Mouse (Mus musculus) heart, postnatal 36 days (tissue): ENCODE results near the gene Fhit. TPM values are rescaled to one million over a fixed set of nuclear protein-coding genes. Genes with fewer than 3 reads are reported as not detected.

Source experiments
- DNase-seq, 2 experiments: peaks; one replicate each; pipeline ENCODE4 v3.0.0; 2021 to 2022
- intact Hi-C: fragments of 180-260 bp; cut with DNase I; formaldehyde crosslinking; loops from one replicate; pipeline ENCODE4 v1.15.1; 2025
- total RNA-seq, 2 experiments: library from RNA; stranded (reverse); gene quantifications; 2 replicates each; pipeline ENCODE4 v1.2.3; 2021

Fhit gene
- total RNA-seq, 2 experiments from 2014 or later = 1.6 to 2.7 TPM

GRCm38 (mm10) chr14:9642628-9643027 lies 1519.2 kb downstream of the Fhit start:
- no peak for DNase-seq
- intact Hi-C loops = no loop called here

GRCm38 (mm10) chr14:9642068-9642467 lies 1519.8 kb downstream of the Fhit start:
- DNase-seq = no peak
- intact Hi-C loops = no loop called here

DNA sequence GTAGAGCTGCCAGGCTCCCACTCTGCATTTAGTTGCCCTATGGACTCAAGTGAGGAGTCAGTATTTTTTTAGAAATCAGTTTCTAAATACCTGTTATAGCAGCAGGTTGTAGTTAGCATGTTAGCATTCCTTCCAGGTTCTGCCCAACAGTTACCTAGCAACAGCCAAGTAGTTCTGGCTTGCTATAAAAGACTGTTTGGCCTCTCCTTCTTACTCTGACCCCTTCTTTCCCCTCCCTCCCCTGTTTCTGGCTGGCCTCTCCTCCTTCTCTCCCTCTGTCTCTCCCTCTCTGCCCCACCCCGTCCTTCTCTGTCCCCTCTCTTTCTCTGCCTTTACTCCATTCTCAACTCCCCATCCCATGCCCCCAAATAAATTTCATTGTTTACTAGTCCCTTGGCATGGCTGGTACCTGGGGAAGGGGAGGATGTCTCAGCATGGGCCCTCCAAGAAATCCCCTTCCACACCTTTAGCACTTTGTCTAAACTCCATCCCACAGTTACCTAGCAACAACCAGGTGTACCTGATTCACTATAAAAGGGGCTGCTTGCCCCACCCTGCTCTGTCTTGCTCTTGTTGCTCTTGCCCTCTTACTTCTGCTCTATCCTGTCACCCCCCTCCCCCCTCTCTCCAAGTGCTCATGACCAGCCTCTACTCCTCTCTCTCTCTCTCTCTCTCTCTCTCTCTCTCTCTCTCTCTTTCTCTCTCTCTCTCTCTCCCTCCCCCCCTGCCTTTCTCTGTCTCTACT lies 1527.4 kb downstream of the Fhit start:
- no peak for DNase-seq
- intact Hi-C loops = no loop called here

- intact Hi-C loops = no loop called here
- no peak for DNase-seq
Measured at GRCm38 (mm10) chr14:9632537-9632936, 1529.3 kb downstream of the Fhit start.

GRCm38 (mm10) chr14:9623219-9624043 lies 1538.4 kb downstream of the Fhit start:
- no peak for DNase-seq
- intact Hi-C loops = no loop called here

DNA sequence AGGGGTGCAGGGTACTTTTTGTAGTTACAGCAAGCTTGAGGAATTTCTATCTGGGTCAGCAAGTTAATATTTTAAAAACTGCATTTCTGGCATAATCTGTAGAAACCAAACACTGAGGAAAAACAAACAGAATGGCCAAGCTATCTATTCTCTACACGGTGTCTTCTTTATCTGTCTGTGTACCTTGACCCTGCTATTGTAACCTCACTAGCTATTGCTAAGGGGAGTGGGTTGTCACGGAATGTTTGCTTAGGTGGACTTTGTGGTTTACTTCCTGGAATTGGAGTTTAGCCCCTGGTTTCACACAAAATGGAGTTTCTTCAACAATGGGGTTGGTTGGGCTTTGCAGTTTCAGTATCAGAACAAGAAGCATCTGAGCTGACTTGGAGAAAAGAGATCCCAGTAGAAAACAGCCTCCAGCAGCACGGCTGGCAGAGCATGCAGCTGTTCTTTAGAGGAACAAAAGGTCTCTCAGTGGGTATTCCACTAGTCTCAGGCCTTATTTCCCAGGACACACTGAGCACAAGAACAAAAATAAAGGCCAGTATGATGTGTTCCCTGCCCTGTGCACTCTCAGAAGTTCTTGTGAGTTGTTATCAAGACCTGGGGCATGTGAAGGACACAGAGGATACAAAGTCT lies 1540.8 kb downstream of the Fhit start:
- intact Hi-C loops = no loop called here
- DNase-seq = no peak

- DNase-seq = no peak
- intact Hi-C loops = no loop called here
Measured at GRCm38 (mm10) chr14:9619840-9620239, 1542.0 kb downstream of the Fhit start.

DNA sequence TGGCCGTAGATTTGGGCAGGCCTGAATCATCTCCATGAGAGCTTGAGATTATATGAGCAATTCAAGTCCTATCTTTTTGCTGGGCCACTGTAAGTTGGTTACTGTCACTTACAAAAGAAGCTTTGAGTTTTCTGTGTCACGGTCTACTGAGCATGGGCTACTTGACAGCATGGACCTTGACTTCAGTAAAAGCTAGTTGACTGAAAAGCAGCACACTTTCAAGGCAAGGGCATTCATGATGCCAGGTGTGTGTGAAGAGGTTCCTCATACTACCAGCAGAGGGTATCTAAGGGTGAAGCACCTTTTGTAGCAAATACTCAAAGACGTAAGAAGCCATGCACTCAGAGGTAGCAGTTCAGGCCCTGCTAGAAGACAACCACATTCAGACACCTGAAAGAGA lies 1548.7 kb downstream of the Fhit start:
- no peak for DNase-seq
- intact Hi-C loops = no loop called here

- intact Hi-C loops = no loop called here
- DNase-seq = no peak
Measured at GRCm38 (mm10) chr14:9609120-9609519, 1552.7 kb downstream of the Fhit start.

DNA sequence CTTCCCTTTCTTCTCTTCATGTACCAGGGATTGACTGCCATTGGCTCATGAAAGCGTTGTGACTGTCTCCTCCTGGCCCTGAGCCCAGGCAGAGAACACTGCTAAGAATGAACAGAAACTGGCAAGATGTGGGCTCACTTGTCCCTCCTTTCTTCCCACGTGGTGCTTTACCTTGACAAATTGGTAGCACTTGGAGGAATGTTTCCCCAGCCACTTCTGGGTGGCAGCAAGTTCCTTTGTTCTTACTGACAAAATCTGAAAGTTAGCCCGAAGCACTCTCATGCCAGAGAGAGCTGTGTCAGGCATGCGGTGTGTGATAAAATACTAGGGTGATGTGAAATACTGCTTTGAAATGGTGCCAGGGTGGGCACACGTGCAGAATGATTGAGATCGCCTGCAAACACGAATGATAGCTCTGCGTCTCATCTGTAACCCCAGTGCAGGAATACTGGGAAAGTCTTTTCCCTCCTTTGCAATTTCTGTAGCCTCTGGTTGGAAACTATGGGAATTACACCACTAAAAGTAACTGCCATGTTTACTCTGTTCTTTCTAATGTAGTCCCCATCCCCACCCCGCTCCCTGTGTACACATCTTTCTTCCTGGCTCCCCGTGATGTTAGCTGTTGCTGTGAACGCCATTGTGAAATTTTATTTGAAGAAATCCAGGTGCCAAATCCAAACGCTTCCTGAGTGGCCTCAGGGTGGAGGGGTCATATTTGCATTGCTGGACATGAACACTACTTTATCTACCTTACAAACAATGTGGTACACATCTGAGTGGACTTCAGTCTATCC lies 1555.1 kb downstream of the Fhit start:
- DNase-seq = no peak
- intact Hi-C loops = no loop called here

DNA sequence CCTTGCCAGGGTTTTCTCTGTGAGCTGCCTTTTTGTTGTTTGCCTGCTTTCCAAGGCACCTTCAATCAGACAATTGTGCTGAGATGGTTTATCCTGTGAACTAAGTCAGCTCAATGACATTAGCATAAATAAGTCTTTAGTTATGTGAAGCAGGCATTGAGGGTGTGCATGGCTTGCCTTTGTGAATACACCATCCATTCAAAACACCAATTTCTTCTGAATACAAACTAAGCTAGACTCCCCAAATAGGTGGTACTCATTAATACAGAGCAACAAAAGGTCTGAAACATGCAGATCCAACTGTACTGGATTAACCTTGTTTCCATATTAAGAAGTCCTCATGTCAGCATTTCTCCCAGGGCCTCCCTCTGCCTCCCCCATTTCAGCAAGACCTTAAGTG lies 1561.6 kb downstream of the Fhit start:
- DNase-seq = no peak
- intact Hi-C loops = no loop called here

GRCm38 (mm10) chr14:9597460-9597977 lies 1564.3 kb downstream of the Fhit start:
- intact Hi-C loops = no loop called here

DNA sequence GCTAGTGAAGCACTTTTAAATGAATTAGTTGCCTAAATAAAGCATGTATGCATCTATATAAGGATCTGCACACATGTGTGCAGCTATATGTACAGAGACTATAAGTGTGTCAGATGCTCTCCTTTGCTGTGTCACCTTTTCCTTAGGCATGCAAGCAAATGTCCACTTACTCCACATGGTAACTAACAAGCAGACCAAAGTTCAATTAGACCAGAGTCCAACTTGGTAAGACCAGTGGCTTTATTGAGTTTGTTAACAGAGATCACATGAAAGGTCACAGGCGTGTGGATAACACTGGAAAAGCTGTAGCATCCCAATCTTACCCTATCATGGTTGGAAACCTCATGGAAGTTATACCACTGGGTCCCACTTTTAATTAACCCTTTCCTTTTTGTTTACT lies 1572.7 kb downstream of the Fhit start:
- no peak for DNase-seq
- intact Hi-C loops = no loop called here

More at GRCm38 (mm10) chr14:9597460-9597977, 1564.3 kb downstream of the Fhit start:
- DNase-seq = no peak

DNA sequence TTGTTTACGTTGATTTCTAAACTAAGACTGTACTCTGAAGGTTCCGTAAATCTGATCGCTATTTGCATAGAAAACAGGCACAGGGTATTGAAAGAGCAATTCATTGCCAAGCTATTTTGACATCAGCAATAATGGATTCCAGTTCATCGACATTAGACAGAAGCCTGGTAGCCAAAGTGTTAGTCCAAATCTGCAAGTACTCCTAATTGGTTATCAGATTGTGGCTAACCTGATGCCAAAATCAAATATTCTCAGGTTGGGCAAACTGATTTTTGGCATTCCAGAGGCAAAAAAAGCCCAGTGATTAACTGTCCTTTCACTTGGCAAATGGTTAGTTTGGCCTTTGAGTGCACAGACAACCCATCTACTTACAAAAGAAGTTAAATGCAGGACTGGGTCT lies 1573.9 kb downstream of the Fhit start:
- no peak for DNase-seq
- intact Hi-C loops = no loop called here

DNA sequence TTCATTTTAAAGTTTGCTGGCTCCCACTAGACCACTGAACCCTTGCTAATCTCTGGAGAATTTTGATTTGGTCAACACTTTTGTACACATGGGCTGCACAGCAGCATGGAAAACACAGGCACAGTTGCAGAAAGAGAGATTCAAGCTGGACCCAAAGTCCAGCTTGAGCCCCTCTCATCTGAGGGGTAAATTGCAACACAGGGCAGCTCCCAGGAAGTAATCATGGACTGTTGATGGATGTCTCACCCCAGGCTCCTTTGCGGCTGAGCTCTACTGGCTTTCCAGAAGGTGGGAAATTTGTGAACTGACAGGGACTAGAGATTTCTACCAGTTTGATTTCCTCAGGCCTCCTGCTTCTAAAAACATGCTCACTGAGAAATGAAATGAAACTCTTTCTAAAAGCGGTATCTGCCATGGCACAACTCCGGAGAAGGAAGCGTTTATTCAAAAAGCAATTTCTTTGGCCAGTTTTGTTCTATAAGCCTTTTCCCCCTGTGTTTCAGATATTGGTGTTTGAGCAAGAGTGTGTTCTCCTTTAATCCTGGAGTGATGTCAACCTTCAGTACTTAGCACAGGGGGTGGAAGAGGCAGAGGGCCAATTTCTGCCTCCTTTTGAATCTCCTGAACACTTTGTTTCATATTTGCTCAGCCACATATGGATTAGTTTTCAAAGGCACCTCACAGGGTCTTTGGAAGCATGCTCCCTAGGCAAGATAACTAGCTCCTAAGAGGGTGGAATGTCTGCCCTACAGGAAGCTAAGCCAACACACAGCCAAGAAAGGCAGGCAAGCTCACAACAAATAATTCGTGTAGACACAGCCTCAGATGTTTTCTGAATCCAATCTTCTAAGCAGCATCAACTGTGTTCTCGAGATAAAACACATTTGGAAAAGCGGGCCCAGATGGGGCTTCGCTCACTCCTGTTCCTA lies 1578.3 kb downstream of the Fhit start:
- intact Hi-C loops = no loop called here
- no peak for DNase-seq

- intact Hi-C loops = no loop called here
- DNase-seq = no peak
Measured at GRCm38 (mm10) chr14:9556333-9556732, 1605.5 kb downstream of the Fhit start.

DNA sequence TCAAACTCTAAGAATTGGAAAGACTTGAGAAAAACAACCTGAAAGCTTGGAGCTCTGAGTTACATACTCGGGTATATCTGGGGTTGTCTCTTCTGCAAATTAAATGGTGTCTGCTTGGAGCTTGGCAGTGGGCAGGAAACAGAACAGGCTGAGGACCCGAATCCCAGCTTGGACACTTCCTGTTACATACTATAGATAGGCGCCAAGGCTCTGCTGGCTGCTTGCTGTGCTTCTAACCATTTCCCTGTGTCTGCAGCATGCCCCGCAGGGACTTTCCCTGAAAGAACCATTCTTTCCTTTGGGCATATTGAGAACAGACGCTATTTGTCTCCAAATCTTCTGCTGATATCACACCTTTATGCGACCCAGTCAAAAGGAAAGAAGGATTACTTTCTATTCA lies 1606.0 kb downstream of the Fhit start:
- DNase-seq = no peak

GRCm38 (mm10) chr14:9552149-9552548 lies 1609.7 kb downstream of the Fhit start:
- DNase-seq = no peak
- intact Hi-C loops = no loop called here

More for the DNA sequence above, 1606.0 kb downstream of the Fhit start:
- intact Hi-C loops = no loop called here

DNA sequence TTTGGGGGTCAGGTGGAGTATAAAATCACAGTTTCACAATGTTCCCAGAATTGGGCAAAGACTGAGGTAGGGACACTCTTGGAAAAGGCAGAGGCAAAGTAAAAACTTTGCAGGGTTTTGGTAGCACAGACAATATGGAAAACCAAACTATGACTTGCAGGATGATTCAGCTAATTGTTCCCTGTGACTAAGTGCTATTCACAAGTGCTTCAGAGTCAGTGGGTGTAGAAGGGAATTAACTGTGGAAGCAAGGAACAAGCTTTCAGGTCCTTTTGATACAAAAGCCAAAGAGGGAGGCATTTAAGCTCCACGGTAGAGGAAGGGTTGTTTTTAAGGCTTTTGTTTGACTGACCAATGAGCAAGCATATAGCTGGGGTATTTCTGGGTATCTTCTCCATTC lies 1613.9 kb downstream of the Fhit start:
- intact Hi-C loops = no loop called here
- DNase-seq = no peak
